Mouse (Mus musculus) liver, embryonic 14.5 days (tissue): ENCODE results near the gene Rasa2.

Experiments used
- CTCF ChIP-seq: IDR thresholded peaks from 2 replicates; pipeline ENCODE4 v1.5.1; 2016; ENCODE audit warnings: antibody characterized with exemption, low read depth, control low read depth
- EP300 ChIP-seq: IDR thresholded peaks from 2 replicates; pipeline ENCODE4 v1.6.1; 2016; ENCODE audit warnings: antibody characterized with exemption, low read depth

GRCm38 (mm10) chr9:96635899-96636298 lies 4.5 kb upstream of the Rasa2 start:
- TF ChIP-seq CTCF, result no peak
- no peak for TF ChIP-seq EP300
